Mouse (Mus musculus) T-helper 17 cell (primary cell): ENCODE data around the gene Mthfsd.

Experiments used
- in situ Hi-C, 2 experiments: fragments of 300-600 bp; cut with MboI, MseI; formaldehyde crosslinking; loops; 1 replicate in 1 of 2; 2 replicates in 1 of 2; pipeline ENCODE4 v1.15.1; 2025; ENCODE audit warnings: high pct_unique_total_duplicates in 2 of 2

The Mthfsd gene

GRCm38 (mm10) chr8:121089631-121090380, 18.4 kb downstream of the Mthfsd start:
- in situ Hi-C loops: loop anchor here (5.0 to 25.0 kb wide), 3 partner anchors 118 to 453 kb away; partner anchors contain the start of gene 1190005I06Rik (in 1 of the 2)

GRCm38 (mm10) chr8:121088871-121089630, 19.1 kb downstream of the Mthfsd start:
- in situ Hi-C loops: loop anchor here (10.0 to 25.0 kb wide), 2 partner anchors 434 to 452 kb away; partner anchors contain the start of gene 1190005I06Rik (in 1 of the 2)

GRCm38 (mm10) chr8:121088281-121088680, 19.9 kb downstream of the Mthfsd start:
- in situ Hi-C loops: loop anchor here (10.0 to 25.0 kb wide), 2 partner anchors 433 to 451 kb away; partner anchors contain the start of gene 1190005I06Rik (in 1 of the 2)

GRCm38 (mm10) chr8:121086004-121086900, 21.9 kb downstream of the Mthfsd start:
- in situ Hi-C loops: loop anchor here (10.0 to 25.0 kb wide), 2 partner anchors 431 to 449 kb away; partner anchors contain the start of gene 1190005I06Rik (in 1 of the 2)

- in situ Hi-C loops: loop anchor here (10.0 to 25.0 kb wide), 2 partner anchors 431 to 448 kb away; partner anchors contain the start of gene 1190005I06Rik (in 1 of the 2)
Observed at GRCm38 (mm10) chr8:121085561-121085960, 22.6 kb downstream of the Mthfsd start.

GRCm38 (mm10) chr8:121085011-121085410, 23.2 kb downstream of the Mthfsd start:
- in situ Hi-C loops: loop anchor here (10.0 to 25.0 kb wide), 2 partner anchors 430 to 448 kb away; partner anchors contain the start of gene 1190005I06Rik (in 1 of the 2)

- in situ Hi-C loops: loop anchor here (10.0 to 25.0 kb wide), 2 partner anchors 430 to 447 kb away; partner anchors contain the start of gene 1190005I06Rik (in 1 of the 2)
Observed at GRCm38 (mm10) chr8:121084210-121084951, 23.8 kb downstream of the Mthfsd start, which contains the start of gene Foxf1. Gene Foxf1, plus strand, starts transcription at chr8:121084386.

- in situ Hi-C loops: loop anchor here (10.0 to 25.0 kb wide), 2 partner anchors 429 to 447 kb away; partner anchors contain the start of gene 1190005I06Rik (in 1 of the 2)
Observed at GRCm38 (mm10) chr8:121083936-121084209, 24.3 kb downstream of the Mthfsd start.

- in situ Hi-C loops: loop anchor here (10.0 to 25.0 kb wide), 2 partner anchors 429 to 446 kb away; partner anchors contain the start of gene 1190005I06Rik (in 1 of the 2)
Observed at GRCm38 (mm10) chr8:121083093-121083935, 24.9 kb downstream of the Mthfsd start.

GRCm38 (mm10) chr8:121082218-121083092, 25.7 kb downstream of the Mthfsd start:
- in situ Hi-C loops: loop anchor here (10.0 to 25.0 kb wide), 2 partner anchors 428 to 445 kb away; partner anchors contain the start of gene 1190005I06Rik (in 1 of the 2)

- in situ Hi-C loops: loop anchor here (10.0 to 25.0 kb wide), 2 partner anchors 427 to 444 kb away; partner anchors contain the start of gene 1190005I06Rik (in 1 of the 2)
Observed at GRCm38 (mm10) chr8:121081398-121081797, 26.8 kb downstream of the Mthfsd start.

- in situ Hi-C loops: loop anchor here (10.0 to 25.0 kb wide), 2 partner anchors 426 to 443 kb away; partner anchors contain the start of gene 1190005I06Rik (in 1 of the 2)
Observed at GRCm38 (mm10) chr8:121080361-121081090, 27.7 kb downstream of the Mthfsd start.

GRCm38 (mm10) chr8:121079944-121080343, 28.2 kb downstream of the Mthfsd start:
- in situ Hi-C loops: loop anchor here (5.0 to 25.0 kb wide), 3 partner anchors 253 to 443 kb away; partner anchors contain the start of gene 1190005I06Rik (in 1 of the 2)

GRCm38 (mm10) chr8:121079201-121079600, 29.0 kb downstream of the Mthfsd start:
- in situ Hi-C loops: loop anchor here (5.0 to 25.0 kb wide), 2 partner anchors 252 to 442 kb away; partner anchors contain the start of gene 1190005I06Rik (in 1 of the 2)

- in situ Hi-C loops: loop anchor here (5.0 to 25.0 kb wide), 2 partner anchors 251 to 441 kb away; partner anchors contain the start of gene 1190005I06Rik (in 1 of the 2)
Observed at GRCm38 (mm10) chr8:121078721-121079120, 29.5 kb downstream of the Mthfsd start.

GRCm38 (mm10) chr8:121076555-121076954, 31.6 kb downstream of the Mthfsd start:
- in situ Hi-C loops: loop anchor here (5.0 to 25.0 kb wide), 2 partner anchors 249 to 439 kb away; partner anchors contain the start of gene 1190005I06Rik (in 1 of the 2)
